Mouse (Mus musculus) testis, adult 2 months (tissue): ENCODE results near the gene Cbx6.

Experiments
- CTCF ChIP-seq: fragments of 200-500 bp; IDR thresholded peaks from 2 replicates; pipeline ENCODE4 v1.5.1; 2012; ENCODE audit warnings: low read depth, mild to moderate bottlenecking, inconsistent platforms, low read length, moderate library complexity; ENCODE audit not compliant: control insufficient read depth, insufficient read depth, insufficient replicate concordance
- POLR2A ChIP-seq: fragments of 200-500 bp; IDR thresholded peaks from 2 replicates; pipeline ENCODE4 v1.6.1; 2012; ENCODE audit warnings: low read depth, mild to moderate bottlenecking, inconsistent platforms, low read length, moderate library complexity; ENCODE audit not compliant: control insufficient read depth

DNA sequence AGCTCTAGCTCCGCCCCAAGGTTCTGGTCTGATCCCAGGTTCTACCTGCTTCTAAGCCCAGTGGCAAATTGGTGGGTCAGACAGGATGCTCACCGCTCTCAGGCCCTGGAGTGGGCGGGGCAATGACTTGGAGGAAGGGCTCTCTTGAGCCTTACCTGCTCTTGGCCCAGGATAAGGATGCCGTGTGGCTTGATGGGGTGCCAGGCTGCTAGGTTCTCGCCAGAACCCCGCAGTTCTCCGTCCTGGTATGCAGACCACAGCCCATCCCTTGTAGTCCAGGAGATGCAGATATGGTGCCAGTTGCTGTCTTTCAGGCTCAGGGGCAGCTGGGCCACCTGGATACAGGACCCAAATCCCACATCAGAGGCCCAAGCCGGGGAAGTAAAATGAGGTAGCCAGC, 44.4 kb downstream of the Cbx6 start:
- TF ChIP-seq CTCF: no peak
- TF ChIP-seq POLR2A: no peak
